In genomic region chr13:98429851-98430250, GRCm38 (mm10) we compare ENCODE assay signal across 15 mouse cellular contexts.
DNase-seq lines count a peak whose midpoint lies in the region; ATAC-seq lines count a peak whose summit lies in the region.
"Had no signal": no experiment of that assay in that cellular context is flagged by ENCODE, and none has a peak within 500 bp of the region (broad histone marks: within the 10 kb centered on the region; RNA-seq: fewer than 3 reads in every experiment).

No protein-coding gene starts in this region.

- no peaks in the 10 kb centered on the region for H3K9me3 ChIP-seq in kidney, embryonic 14.5 days (ENCODE audit: control insufficient read depth, low read length)
- no peaks in the 10 kb centered on the region for H3K9me3 ChIP-seq in hindbrain, embryonic 13.5 days

- 32% methylated on average over 21 of the region's 21 CpGs for WGBS in kidney, embryonic 14.5 days
- 15% methylated on average over 21 of the region's 21 CpGs for WGBS in hindbrain, embryonic 13.5 days

- H3K4me1 ChIP-seq in kidney, embryonic 14.5 days (ENCODE audit: control insufficient read depth, insufficient read depth, low read length) = 0 out of 2 replicates have a peak, but pooled peaks cover 11% of the 10 kb centered on the region
- H3K4me1 ChIP-seq in hindbrain, embryonic 13.5 days (replicated peaks) = peaks cover 6% of the 10 kb centered on the region

- H3K27ac ChIP-seq in kidney, embryonic 14.5 days (ENCODE audit: low read depth, low read length) = no peak overlapping the region
- H3K27ac ChIP-seq in hindbrain, embryonic 13.5 days = no peak overlapping the region
- H3K27ac ChIP-seq: kidney, postnatal 0 days had no signal

- DNase-seq in kidney, adult 18-20 months = no peak
- peak; percentile 44 for DNase-seq in embryo, embryonic 10 days (ENCODE audit: low spot score)
- peak; percentile 41 for DNase-seq in neural tube, embryonic 10.5 days (ENCODE audit: extremely low spot score, low spot score)
- DNase-seq in cerebellum, postnatal 14 days = no peak
- DNase-seq in cerebellum, adult 9-10 months = no peak
- no peak for DNase-seq in adrenal gland, adult 8-10 months
- DNase-seq: adrenal gland, postnatal 10 days; gastrocnemius, postnatal 36 days; heart, postnatal 36 days; layer of hippocampus, postnatal 36 days; liver had no signal

- H3K4me2 ChIP-seq in kidney, embryonic 14.5 days (replicated peaks; ENCODE audit: low read depth, low read length) = peak overlapping the region; percentile 24
- peak overlapping the region; percentile 30; the same call in 1 of the 2 replicates for H3K4me2 ChIP-seq in hindbrain, embryonic 13.5 days

- no peaks in the 10 kb centered on the region for H3K36me3 ChIP-seq in kidney, embryonic 14.5 days (ENCODE audit: control insufficient read depth, insufficient read depth, low read length)
- H3K36me3 ChIP-seq in hindbrain, embryonic 13.5 days = no peaks in the 10 kb centered on the region

- H3K9ac ChIP-seq in kidney, embryonic 14.5 days (ENCODE audit: low read depth, low read length) = no peak overlapping the region
- H3K9ac ChIP-seq in hindbrain, embryonic 13.5 days = no peak overlapping the region

- ATAC-seq in kidney, embryonic 14.5 days (ENCODE audit: low FRiP score, low TSS enrichment) = 0 out of 2 replicates have a peak, but pooled peaks have one; percentile 26
- no peak for ATAC-seq in hindbrain, embryonic 13.5 days (ENCODE audit: low FRiP score)
- ATAC-seq: lung, postnatal 0 days had no signal

- H3K27me3 ChIP-seq in kidney, embryonic 14.5 days (ENCODE audit: control insufficient read depth, insufficient read depth, low read length) = peaks cover 38% of the 10 kb centered on the region
- peaks cover 36% of the 10 kb centered on the region for H3K27me3 ChIP-seq in hindbrain, embryonic 13.5 days

- no peak overlapping the region for H3K4me3 ChIP-seq in kidney, embryonic 14.5 days (ENCODE audit: low read length)
- H3K4me3 ChIP-seq in hindbrain, embryonic 13.5 days = no peak overlapping the region

Comparison
In these comparisons a context has a peak if more than half of its experiments do, and no peak if none do; other contexts are left out.
1. DNase-seq: peak in embryo, embryonic 10 days (single experiment) and neural tube, embryonic 10.5 days (single experiment); none in kidney, adult 18-20 months (single experiment), cerebellum, postnatal 14 days (0 of 2), cerebellum, adult 9-10 months (single experiment) and adrenal gland, adult 8-10 months (single experiment).